Mouse (Mus musculus): ENCODE measurements around the gene Shb. TPM values are rescaled to one million over a fixed set of nuclear protein-coding genes. Genes with fewer than 3 reads are reported as not detected.
A peak's percentile ranks its signal among the peaks of the same experiment; 100 is the strongest.

The Shb gene
- polyA plus RNA-seq, 1 experiment from 2014 or later, result 11.3 TPM

DNA sequence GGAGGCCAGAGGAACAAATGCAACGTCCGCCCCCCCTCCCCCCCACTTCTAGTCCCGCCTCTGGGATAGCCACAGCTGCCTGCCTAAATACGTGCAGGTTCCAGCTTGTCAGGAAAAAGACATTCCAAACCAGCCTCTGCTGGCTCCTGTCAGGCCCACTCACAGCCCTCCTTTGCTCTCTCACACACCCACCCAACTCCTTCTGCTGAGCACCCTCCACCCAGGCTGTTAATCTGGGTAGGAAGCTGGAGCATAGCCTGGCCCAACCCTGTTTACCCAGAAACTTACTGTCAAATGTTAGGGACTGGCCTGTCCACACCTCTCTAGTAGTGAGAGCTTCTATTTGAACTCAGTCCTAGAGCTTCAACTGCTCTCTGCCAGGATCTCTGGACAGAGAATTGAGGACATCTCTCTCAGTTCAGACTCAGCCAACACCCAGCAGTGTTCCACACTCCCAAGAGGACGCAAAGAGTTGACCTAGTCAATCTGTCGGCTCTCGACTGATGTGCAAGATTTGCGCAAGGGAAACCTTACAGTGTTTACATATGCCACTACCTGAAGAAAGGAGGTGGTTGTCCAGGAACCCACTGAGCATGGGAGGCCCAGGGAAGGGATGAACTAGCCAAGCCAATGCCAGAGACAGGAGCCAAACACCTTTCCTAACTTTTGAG lies 36.6 kb downstream of the Shb start:
- DNase-seq (ENCODE audit: low spot score), result peak; percentile 74
- Histone ChIP-seq H3K27ac (replicated peaks; ENCODE audit: low read depth, low read length) (peak overlapping the region; percentile 58; the same call in 1 of the 2 replicates), H3K9me3 (ENCODE audit: control insufficient read depth, low read length) (no peaks in the 10 kb centered on the region), H3K4me1 (ENCODE audit: control insufficient read depth, insufficient read depth, low read length) (peaks cover 67% of the 10 kb centered on the region), H3K4me3 (ENCODE audit: low read depth, low read length) (no peak overlapping the region), H3K36me3 (ENCODE audit: control insufficient read depth, insufficient read depth, low read length) (no peaks in the 10 kb centered on the region), H3K4me2 (ENCODE audit: low read depth, low read length) (no peak overlapping the region), H3K27me3 (replicated peaks; ENCODE audit: control insufficient read depth, insufficient read depth, low read length) (no peaks in the 10 kb centered on the region), H3K9ac (ENCODE audit: low read depth, low read length) (no peak overlapping the region)
- ATAC-seq (ENCODE audit: low read depth), result peak; percentile 32; the same call in 1 of the 2 replicates
- WGBS, result 44% methylated on average over 6 of the region's 8 CpGs

GRCm38 (mm10) chr4:45493786-45494400 lies 38.4 kb downstream of the Shb start:
- Histone ChIP-seq H3K27ac (replicated peaks; ENCODE audit: low read depth, low read length) (no peak overlapping the region), H3K4me1 (ENCODE audit: control insufficient read depth, insufficient read depth, low read length) (peaks cover 81% of the 10 kb centered on the region), H3K4me3 (ENCODE audit: low read depth, low read length) (no peak overlapping the region), H3K9ac (ENCODE audit: low read depth, low read length) (no peak overlapping the region), H3K4me2 (ENCODE audit: low read depth, low read length) (no peak overlapping the region; the same call in 1 of the 2 replicates), H3K27me3 (replicated peaks; ENCODE audit: control insufficient read depth, insufficient read depth, low read length) (no peaks in the 10 kb centered on the region), H3K36me3 (ENCODE audit: control insufficient read depth, insufficient read depth, low read length) (no peaks in the 10 kb centered on the region), H3K9me3 (ENCODE audit: control insufficient read depth, low read length) (no peaks in the 10 kb centered on the region)
- WGBS, result 50% methylated on average over 6 of the region's 6 CpGs
- DNase-seq (ENCODE audit: low spot score), result no peak
- ATAC-seq (ENCODE audit: low read depth), result no peak

GRCm38 (mm10) chr4:45493118-45493517 lies 39.2 kb downstream of the Shb start:
- no peak for ATAC-seq (ENCODE audit: low read depth)
- Histone ChIP-seq H3K4me1 (ENCODE audit: control insufficient read depth, insufficient read depth, low read length) (peaks cover 85% of the 10 kb centered on the region), H3K36me3 (ENCODE audit: control insufficient read depth, insufficient read depth, low read length) (no peaks in the 10 kb centered on the region; the same call in 1 of the 2 replicates), H3K4me3 (ENCODE audit: low read depth, low read length) (no peak overlapping the region), H3K27me3 (replicated peaks; ENCODE audit: control insufficient read depth, insufficient read depth, low read length) (no peaks in the 10 kb centered on the region), H3K27ac (replicated peaks; ENCODE audit: low read depth, low read length) (peak overlapping the region; percentile 50), H3K9ac (ENCODE audit: low read depth, low read length) (0 out of 2 replicates have a peak overlapping the region, but pooled peaks have one; percentile 4), H3K9me3 (ENCODE audit: control insufficient read depth, low read length) (no peaks in the 10 kb centered on the region), H3K4me2 (ENCODE audit: low read depth, low read length) (peak overlapping the region; percentile 20)
- WGBS, result 6% methylated on average over 7 of the region's 7 CpGs
- no peak for DNase-seq (ENCODE audit: low spot score)

DNA sequence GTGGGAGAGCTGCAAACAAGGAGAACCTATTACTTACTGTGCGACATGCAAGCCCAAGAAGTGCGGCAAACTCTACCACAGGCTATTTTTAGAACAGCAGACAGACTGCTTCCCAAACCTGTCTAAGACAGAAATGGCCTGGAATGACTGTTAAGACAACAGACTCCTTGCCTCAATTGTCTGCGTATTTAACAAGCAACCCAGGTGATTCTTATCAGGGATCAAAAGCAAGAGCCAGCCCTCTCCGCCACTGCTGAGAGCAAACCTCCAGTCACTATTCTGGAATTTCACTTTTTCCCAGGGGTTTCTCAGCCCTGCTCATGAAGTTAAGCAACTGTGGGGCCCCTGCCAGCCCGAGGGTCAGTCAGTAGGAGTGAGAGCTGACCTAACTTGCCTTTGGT lies 39.6 kb downstream of the Shb start:
- Histone ChIP-seq H3K4me3 (ENCODE audit: low read depth, low read length) (no peak overlapping the region), H3K4me1 (ENCODE audit: control insufficient read depth, insufficient read depth, low read length) (peaks cover 85% of the 10 kb centered on the region), H3K9ac (ENCODE audit: low read depth, low read length) (0 out of 2 replicates have a peak overlapping the region, but pooled peaks have one; percentile 4), H3K36me3 (ENCODE audit: control insufficient read depth, insufficient read depth, low read length) (no peaks in the 10 kb centered on the region; the same call in 1 of the 2 replicates), H3K27me3 (replicated peaks; ENCODE audit: control insufficient read depth, insufficient read depth, low read length) (no peaks in the 10 kb centered on the region), H3K27ac (replicated peaks; ENCODE audit: low read depth, low read length) (peak overlapping the region; percentile 50), H3K9me3 (ENCODE audit: control insufficient read depth, low read length) (no peaks in the 10 kb centered on the region), H3K4me2 (ENCODE audit: low read depth, low read length) (peak overlapping the region; percentile 20)
- ATAC-seq (ENCODE audit: low read depth) (no peak), DNase-seq (ENCODE audit: low spot score) (peak; percentile 82)
- 13% methylated on average over 5 of the region's 5 CpGs for WGBS

GRCm38 (mm10) chr4:45491685-45492601 lies 40.3 kb downstream of the Shb start:
- peak overlapping the region; percentile 20; the same call in 1 of the 2 replicates for H3K4me2 ChIP-seq (ENCODE audit: low read depth, low read length)
- ATAC-seq (ENCODE audit: low read depth) (no peak), DNase-seq (ENCODE audit: low spot score) (no peak)
- no peak overlapping the region for H3K9ac ChIP-seq (ENCODE audit: low read depth, low read length)
- no peak overlapping the region for H3K4me3 ChIP-seq (ENCODE audit: low read depth, low read length)
- WGBS, result 31% methylated on average over 16 of the region's 16 CpGs
- H3K36me3 ChIP-seq (ENCODE audit: control insufficient read depth, insufficient read depth, low read length), result peaks cover 6% of the 10 kb centered on the region
- H3K9me3 ChIP-seq (ENCODE audit: control insufficient read depth, low read length), result no peaks in the 10 kb centered on the region
- H3K27ac ChIP-seq (replicated peaks; ENCODE audit: low read depth, low read length), result peak overlapping the region; percentile 50
- H3K27me3 ChIP-seq (replicated peaks; ENCODE audit: control insufficient read depth, insufficient read depth, low read length), result no peaks in the 10 kb centered on the region
- peaks cover 86% of the 10 kb centered on the region for H3K4me1 ChIP-seq (ENCODE audit: control insufficient read depth, insufficient read depth, low read length)

GRCm38 (mm10) chr4:45491119-45491679 lies 41.1 kb downstream of the Shb start:
- Histone ChIP-seq H3K27me3 (replicated peaks; ENCODE audit: control insufficient read depth, insufficient read depth, low read length) (no peaks in the 10 kb centered on the region), H3K9ac (ENCODE audit: low read depth, low read length) (no peak overlapping the region; the same call in 1 of the 2 replicates), H3K4me2 (ENCODE audit: low read depth, low read length) (peak overlapping the region; percentile 21; the same call in 1 of the 2 replicates), H3K9me3 (ENCODE audit: control insufficient read depth, low read length) (no peaks in the 10 kb centered on the region), H3K27ac (replicated peaks; ENCODE audit: low read depth, low read length) (peak overlapping the region; percentile 81; the same call in 1 of the 2 replicates), H3K4me3 (ENCODE audit: low read depth, low read length) (no peak overlapping the region), H3K36me3 (ENCODE audit: control insufficient read depth, insufficient read depth, low read length) (peaks cover 7% of the 10 kb centered on the region), H3K4me1 (ENCODE audit: control insufficient read depth, insufficient read depth, low read length) (peaks cover 84% of the 10 kb centered on the region)
- no peak for DNase-seq (ENCODE audit: low spot score)
- 18% methylated on average over 6 of the region's 6 CpGs for WGBS
- no peak for ATAC-seq (ENCODE audit: low read depth)

DNA sequence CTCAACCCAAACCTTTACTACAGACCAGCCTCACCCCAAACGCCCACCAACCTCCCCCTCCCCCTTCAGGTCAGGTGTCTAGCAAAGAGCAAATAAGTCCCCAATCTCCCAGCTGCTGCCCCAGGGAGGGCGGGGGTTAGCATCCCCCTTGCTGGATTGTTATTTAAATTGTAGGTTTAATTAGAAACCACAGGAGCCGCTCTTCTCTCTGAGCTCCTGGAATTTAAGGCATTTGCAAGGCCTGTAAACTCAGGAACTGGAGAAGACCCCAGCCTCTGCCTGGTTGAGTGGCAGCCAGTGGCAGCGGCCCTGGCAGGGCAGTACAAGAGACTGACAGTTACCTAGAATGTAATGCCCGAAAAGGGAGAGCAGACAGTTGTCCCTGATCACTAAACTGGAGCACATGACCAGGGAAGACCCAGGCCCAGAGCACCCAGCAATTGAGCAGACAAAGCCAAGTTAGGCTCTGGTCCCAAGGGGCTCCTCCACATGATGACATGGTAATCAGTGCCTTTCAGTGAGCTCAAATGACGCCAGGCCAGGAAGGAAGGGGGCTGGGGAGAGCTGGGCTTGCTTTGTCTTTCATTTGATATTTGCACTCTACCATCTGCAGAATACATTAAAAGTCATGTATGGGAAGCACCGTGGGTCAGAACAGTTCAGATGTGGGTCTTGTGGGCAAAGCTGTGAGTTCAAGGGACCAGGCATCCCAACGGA lies 42.1 kb downstream of the Shb start:
- Histone ChIP-seq H3K4me3 (ENCODE audit: low read depth, low read length) (no peak overlapping the region), H3K27ac (replicated peaks; ENCODE audit: low read depth, low read length) (peak overlapping the region; percentile 81), H3K9ac (ENCODE audit: low read depth, low read length) (peak overlapping the region; percentile 41), H3K27me3 (replicated peaks; ENCODE audit: control insufficient read depth, insufficient read depth, low read length) (no peaks in the 10 kb centered on the region), H3K9me3 (ENCODE audit: control insufficient read depth, low read length) (no peaks in the 10 kb centered on the region), H3K36me3 (ENCODE audit: control insufficient read depth, insufficient read depth, low read length) (peaks cover 7% of the 10 kb centered on the region), H3K4me1 (ENCODE audit: control insufficient read depth, insufficient read depth, low read length) (peaks cover 74% of the 10 kb centered on the region), H3K4me2 (ENCODE audit: low read depth, low read length) (peak overlapping the region; percentile 21)
- peak; percentile 19 for ATAC-seq (ENCODE audit: low read depth)
- 13% methylated on average over 8 of the region's 8 CpGs for WGBS
- peak; percentile 77 for DNase-seq (ENCODE audit: low spot score)

Measured in embryonic facial prominence, embryonic 14.5 days (tissue).